Mouse (Mus musculus): ENCODE results near the gene Olfr1042. TPM values are rescaled to one million over a fixed set of nuclear protein-coding genes. Genes with fewer than 3 reads are reported as not detected.

The Olfr1042 gene
- polyA plus RNA-seq, 1 experiment from 2014 or later, result not detected

DNA sequence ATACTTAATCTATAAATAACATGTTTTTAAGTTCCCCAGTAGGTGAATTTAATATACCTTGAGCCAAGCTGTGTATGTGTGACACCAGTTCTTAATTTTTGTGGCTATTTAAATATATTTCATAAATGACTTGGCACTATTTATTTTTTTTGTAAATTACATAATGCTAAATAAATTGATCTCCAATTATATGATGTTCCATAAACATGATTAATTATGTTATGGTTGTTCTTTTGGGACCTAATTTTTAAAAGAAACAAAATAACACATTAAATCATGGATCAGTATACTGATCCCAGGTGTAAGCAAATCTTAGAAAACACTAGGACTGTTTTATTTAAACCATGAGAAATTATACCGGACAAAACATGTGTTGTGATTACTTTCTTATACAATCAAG lies 25.8 kb downstream of the Olfr1042 start, which contains the start of gene Olfr1039:
Gene Olfr1039, minus strand, starts transcription at position 101 of the 400 bp plus-strand sequence.
- H3K27me3 ChIP-seq (ENCODE audit: control insufficient read depth, insufficient read depth, low read depth, low read length), result no peaks in the 10 kb centered on the region
- ATAC-seq (ENCODE audit: low read depth), result no peak
- WGBS (ENCODE audit: insufficient replicate concordance), result 73% methylated on average over 1 of the region's 1 CpGs
- H3K4me1 ChIP-seq (ENCODE audit: control insufficient read depth, low read depth, low read length), result no peaks in the 10 kb centered on the region
- no peaks in the 10 kb centered on the region for H3K36me3 ChIP-seq (ENCODE audit: control insufficient read depth, insufficient read depth)
- H3K9ac ChIP-seq (ENCODE audit: low read depth, low read length), result no peak within 1 kb of the TSS
- no peak within 1 kb of the TSS for H3K4me2 ChIP-seq (ENCODE audit: low read depth, low read length)
- no peak within 1 kb of the TSS for H3K27ac ChIP-seq (ENCODE audit: low read length)
- no peaks in the 10 kb centered on the region for H3K9me3 ChIP-seq (replicated peaks; ENCODE audit: control insufficient read depth, low read length)
- H3K4me3 ChIP-seq (ENCODE audit: low read depth, low read length), result no peak within 1 kb of the TSS

Other genes with a start within 250 kb of the Olfr1042 start
- not detected in 2 replicates for gene Olfr1025-ps1, start 246.6 kb downstream of the Olfr1042 start, polyA plus RNA-seq (2015; fragmentation: Nextera tagmentation; extraction: Ambion mirVana)
- gene Olfr1026, start 240.3 kb downstream of the Olfr1042 start, polyA plus RNA-seq (2015; fragmentation: Nextera tagmentation; extraction: Ambion mirVana), result not detected in 2 replicates
- gene Olfr1028, start 211.4 kb downstream of the Olfr1042 start, polyA plus RNA-seq (2015; fragmentation: Nextera tagmentation; extraction: Ambion mirVana), result not detected in 2 replicates
- not detected in 2 replicates for gene Olfr1029, start 187.9 kb downstream of the Olfr1042 start, polyA plus RNA-seq (2015; fragmentation: Nextera tagmentation; extraction: Ambion mirVana)
- not detected in 2 replicates for gene Olfr1030, start 182.6 kb downstream of the Olfr1042 start, polyA plus RNA-seq (2015; fragmentation: Nextera tagmentation; extraction: Ambion mirVana)
- gene Olfr1031, start 171.5 kb downstream of the Olfr1042 start, polyA plus RNA-seq (2015; fragmentation: Nextera tagmentation; extraction: Ambion mirVana), result not detected in 2 replicates
- not detected in 2 replicates for gene Olfr1032, start 156.3 kb downstream of the Olfr1042 start, polyA plus RNA-seq (2015; fragmentation: Nextera tagmentation; extraction: Ambion mirVana)
- 1.1 and 1.5 TPM in 2 replicates for gene Olfr1033, start 141.2 kb downstream of the Olfr1042 start, polyA plus RNA-seq (2015; fragmentation: Nextera tagmentation; extraction: Ambion mirVana)
- 0.05 and 0.06 TPM in 2 replicates for gene Olfr1034, start 116.0 kb downstream of the Olfr1042 start, polyA plus RNA-seq (2015; fragmentation: Nextera tagmentation; extraction: Ambion mirVana)
- gene Olfr1036, start 87.8 kb downstream of the Olfr1042 start, polyA plus RNA-seq (2015; fragmentation: Nextera tagmentation; extraction: Ambion mirVana), result not detected in 2 replicates
- gene Olfr1037, start 74.5 kb downstream of the Olfr1042 start, polyA plus RNA-seq (2015; fragmentation: Nextera tagmentation; extraction: Ambion mirVana), result not detected in 2 replicates
- not detected in 2 replicates for gene Olfr1039, start 25.9 kb downstream of the Olfr1042 start, polyA plus RNA-seq (2015; fragmentation: Nextera tagmentation; extraction: Ambion mirVana)
- gene Olfr1040, start 15.1 kb downstream of the Olfr1042 start, polyA plus RNA-seq (2015; fragmentation: Nextera tagmentation; extraction: Ambion mirVana), result not detected in 2 replicates
- not detected in 2 replicates for gene Olfr1043, start 5.7 kb upstream of the Olfr1042 start, polyA plus RNA-seq (2015; fragmentation: Nextera tagmentation; extraction: Ambion mirVana)
- not detected in 2 replicates for gene Olfr1044, start 16.0 kb upstream of the Olfr1042 start, polyA plus RNA-seq (2015; fragmentation: Nextera tagmentation; extraction: Ambion mirVana)
- not detected in 2 replicates for gene Olfr52, start 23.8 kb upstream of the Olfr1042 start, polyA plus RNA-seq (2015; fragmentation: Nextera tagmentation; extraction: Ambion mirVana)
- gene Olfr1045, start 41.2 kb upstream of the Olfr1042 start, polyA plus RNA-seq (2015; fragmentation: Nextera tagmentation; extraction: Ambion mirVana), result not detected in 2 replicates
- not detected in 2 replicates for gene Olfr1046, start 57.5 kb upstream of the Olfr1042 start, polyA plus RNA-seq (2015; fragmentation: Nextera tagmentation; extraction: Ambion mirVana)
- not detected in 2 replicates for gene Olfr1047, start 69.6 kb upstream of the Olfr1042 start, polyA plus RNA-seq (2015; fragmentation: Nextera tagmentation; extraction: Ambion mirVana)
- gene Olfr1048, start 78.5 kb upstream of the Olfr1042 start, polyA plus RNA-seq (2015; fragmentation: Nextera tagmentation; extraction: Ambion mirVana), result not detected in 2 replicates
- not detected in 2 replicates for gene Olfr1049, start 96.5 kb upstream of the Olfr1042 start, polyA plus RNA-seq (2015; fragmentation: Nextera tagmentation; extraction: Ambion mirVana)
- not detected in 2 replicates for gene Olfr1051, start 117.2 kb upstream of the Olfr1042 start, polyA plus RNA-seq (2015; fragmentation: Nextera tagmentation; extraction: Ambion mirVana)
- gene Olfr1052, start 130.6 kb upstream of the Olfr1042 start, polyA plus RNA-seq (2015; fragmentation: Nextera tagmentation; extraction: Ambion mirVana), result not detected in 2 replicates
- gene Olfr1053, start 153.4 kb upstream of the Olfr1042 start, polyA plus RNA-seq (2015; fragmentation: Nextera tagmentation; extraction: Ambion mirVana), result not detected in 2 replicates
- not detected in 2 replicates for gene Olfr1054, start 173.6 kb upstream of the Olfr1042 start, polyA plus RNA-seq (2015; fragmentation: Nextera tagmentation; extraction: Ambion mirVana)
- gene Olfr1055, start 188.4 kb upstream of the Olfr1042 start, polyA plus RNA-seq (2015; fragmentation: Nextera tagmentation; extraction: Ambion mirVana), result not detected in 2 replicates
- not detected in 2 replicates for gene Olfr1056, start 200.6 kb upstream of the Olfr1042 start, polyA plus RNA-seq (2015; fragmentation: Nextera tagmentation; extraction: Ambion mirVana)
- not detected in 2 replicates for gene Olfr1057, start 216.6 kb upstream of the Olfr1042 start, polyA plus RNA-seq (2015; fragmentation: Nextera tagmentation; extraction: Ambion mirVana)
- gene Olfr1058, start 226.7 kb upstream of the Olfr1042 start, polyA plus RNA-seq (2015; fragmentation: Nextera tagmentation; extraction: Ambion mirVana), result not detected in 2 replicates